Mouse (Mus musculus) ovary, postnatal 10 days (tissue): Measurements from ENCODE around the gene Gabbr2.

ENCODE experiments used
- DNase-seq: peaks from one replicate; pipeline ENCODE4 v3.0.0; 2022; ENCODE audit warnings: low spot score

Gabbr2 gene

DNA sequence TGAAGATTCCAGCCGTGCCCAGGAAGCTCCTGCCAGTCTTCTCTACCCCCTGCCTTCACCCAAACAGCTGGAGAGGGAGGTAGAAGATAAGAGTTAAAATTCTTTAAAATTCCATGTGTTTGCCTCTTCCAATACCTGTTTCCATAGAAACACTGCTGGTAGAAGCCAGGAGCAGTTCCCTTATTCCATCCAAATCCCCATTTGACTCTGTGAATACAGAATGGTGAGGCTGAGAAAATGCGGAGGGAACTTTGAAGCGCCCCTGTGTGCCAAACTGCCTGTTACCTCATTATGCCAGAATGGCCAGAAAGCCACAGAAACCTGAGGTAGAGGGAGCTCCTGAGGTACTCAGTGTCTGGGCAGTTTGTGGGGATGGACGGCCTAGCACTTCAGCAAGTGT, 281.1 kb downstream of the Gabbr2 start:
- no peak for DNase-seq

GRCm38 (mm10) chr4:46710018-46710417, 281.7 kb downstream of the Gabbr2 start:
- DNase-seq: no peak

- DNase-seq: no peak
Observed at GRCm38 (mm10) chr4:46709492-46709891, 282.2 kb downstream of the Gabbr2 start.

DNA sequence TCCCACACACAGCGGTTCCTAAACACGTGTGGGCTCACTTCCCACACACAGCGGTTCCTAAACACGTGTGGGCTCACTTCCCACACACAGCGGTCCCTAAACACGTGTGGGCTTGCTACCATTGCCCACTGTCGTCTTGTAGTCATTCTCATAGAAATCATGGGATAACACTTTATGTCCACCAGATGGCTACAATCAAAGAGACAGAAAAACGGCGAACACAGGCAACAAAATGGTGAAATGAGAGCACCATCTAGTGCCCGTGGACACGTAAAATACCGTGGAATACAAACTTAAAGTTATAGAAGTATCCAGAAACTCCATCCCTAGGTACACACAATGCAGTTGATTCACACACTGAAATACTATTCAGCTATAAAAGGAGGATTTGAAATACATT, 285.9 kb downstream of the Gabbr2 start:
- DNase-seq: no peak

DNA sequence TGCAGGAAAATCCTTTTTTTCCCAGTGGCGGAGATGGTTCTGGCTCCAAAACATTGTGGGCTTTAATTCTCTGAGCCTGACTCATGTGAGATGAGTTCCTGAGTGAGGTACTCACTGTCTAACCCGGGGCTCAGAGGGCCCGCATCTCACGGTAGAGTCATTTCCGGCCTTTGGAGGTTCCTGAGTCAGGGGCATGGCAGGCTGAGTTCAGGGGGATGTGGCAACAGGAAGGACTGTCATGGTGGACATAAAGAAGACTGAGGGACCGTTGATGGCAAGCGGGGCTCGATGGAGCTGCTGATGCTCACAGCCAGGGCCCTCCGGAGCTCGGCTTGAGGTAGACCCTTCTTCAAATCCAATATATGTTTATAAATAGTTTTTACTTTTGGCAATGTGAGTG, 288.5 kb downstream of the Gabbr2 start:
- DNase-seq: no peak

DNA sequence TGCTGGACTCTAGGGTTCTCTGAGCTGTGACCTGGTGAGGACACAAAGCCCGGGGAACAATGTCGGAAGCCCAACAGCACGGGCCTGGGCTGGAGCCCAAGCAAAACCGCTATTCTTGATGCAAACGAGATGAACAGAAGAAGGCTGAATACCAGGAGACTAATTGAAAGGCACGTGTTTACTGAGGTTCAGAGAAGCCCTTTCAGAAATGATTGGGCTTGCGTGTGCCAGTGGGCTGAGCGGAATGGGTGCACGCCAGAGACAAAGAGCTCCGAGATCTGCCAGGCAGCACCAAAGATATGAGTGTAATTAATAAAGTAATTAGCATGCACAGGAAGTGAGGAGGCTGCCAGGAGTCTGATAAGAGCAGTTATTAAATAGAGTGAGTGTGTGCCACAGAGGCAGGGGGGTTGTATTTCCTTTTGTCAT, 291.4 kb downstream of the Gabbr2 start:
- DNase-seq: no peak

DNA sequence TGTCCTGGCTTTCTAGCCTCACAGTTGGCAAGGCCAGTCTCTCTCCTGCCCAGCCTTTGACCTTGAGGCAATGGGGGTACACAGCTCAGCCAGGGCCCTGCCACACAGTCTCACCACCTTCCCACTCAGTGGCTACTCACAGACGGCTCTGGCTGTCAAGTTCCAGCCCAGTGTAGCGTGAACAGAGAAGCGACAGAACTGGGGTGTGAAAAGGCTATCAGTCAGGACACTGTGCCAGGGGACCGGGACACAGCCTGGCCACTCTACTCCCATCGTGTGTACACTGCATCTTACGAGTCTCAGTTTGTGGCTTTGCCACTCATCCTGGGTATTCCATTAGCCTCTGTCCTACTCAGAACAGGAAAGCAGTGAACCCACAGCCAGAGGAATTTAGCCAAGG, 295.2 kb downstream of the Gabbr2 start:
- no peak for DNase-seq

GRCm38 (mm10) chr4:46690565-46690964, 301.1 kb downstream of the Gabbr2 start:
- no peak for DNase-seq

DNA sequence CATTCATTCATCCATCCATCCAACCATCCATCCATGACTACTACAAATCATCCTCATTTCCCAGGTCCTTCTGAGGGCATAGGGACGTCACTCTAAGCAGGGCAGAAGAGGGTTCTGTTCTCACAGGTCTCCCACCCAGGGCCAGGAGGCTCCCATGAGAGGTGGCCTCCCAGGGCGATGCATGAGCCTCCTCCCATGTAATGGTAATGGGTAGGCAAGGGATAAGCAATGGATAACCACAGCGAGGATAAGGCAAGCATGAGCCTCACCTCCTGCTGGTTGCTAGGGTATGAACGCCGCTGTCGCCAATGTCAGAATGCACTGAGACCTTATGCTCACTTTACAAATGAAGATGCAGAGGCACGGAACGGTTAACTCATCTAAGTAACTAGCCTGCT, 301.7 kb downstream of the Gabbr2 start:
- DNase-seq: no peak

GRCm38 (mm10) chr4:46689397-46690022, 302.2 kb downstream of the Gabbr2 start:
- peak; percentile 49 for DNase-seq

DNA sequence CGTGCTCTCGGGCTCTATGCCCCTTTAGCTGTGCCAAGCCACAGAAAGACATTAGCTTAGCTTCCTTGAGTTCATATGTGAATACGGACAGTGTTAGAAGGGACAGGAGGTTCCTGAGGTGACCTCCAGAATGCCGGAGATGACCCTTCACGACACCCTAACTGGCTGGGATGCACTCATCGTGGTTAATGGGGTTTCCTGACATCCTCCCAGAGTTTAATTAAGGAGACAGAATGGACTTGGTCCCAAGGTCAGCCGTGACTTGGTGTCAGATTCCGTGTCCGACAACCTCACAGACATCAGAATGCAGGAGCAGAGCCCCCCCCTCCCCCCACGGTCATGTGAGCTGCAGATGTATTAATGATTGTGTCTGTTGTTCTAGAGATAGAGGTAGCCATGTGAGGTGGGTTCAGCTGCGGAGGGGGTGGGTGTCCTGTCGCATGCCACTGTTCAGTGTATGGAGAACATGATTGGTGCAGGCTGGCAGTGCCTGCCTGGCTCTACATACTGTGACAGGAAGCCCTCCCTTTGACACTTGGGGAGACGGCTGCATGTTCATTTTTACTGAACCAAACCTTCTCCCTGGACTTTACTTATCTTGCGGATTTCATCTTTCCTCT, 303.4 kb downstream of the Gabbr2 start:
- no peak for DNase-seq

- no peak for DNase-seq
Observed at GRCm38 (mm10) chr4:46684160-46684559, 307.5 kb downstream of the Gabbr2 start.

DNA sequence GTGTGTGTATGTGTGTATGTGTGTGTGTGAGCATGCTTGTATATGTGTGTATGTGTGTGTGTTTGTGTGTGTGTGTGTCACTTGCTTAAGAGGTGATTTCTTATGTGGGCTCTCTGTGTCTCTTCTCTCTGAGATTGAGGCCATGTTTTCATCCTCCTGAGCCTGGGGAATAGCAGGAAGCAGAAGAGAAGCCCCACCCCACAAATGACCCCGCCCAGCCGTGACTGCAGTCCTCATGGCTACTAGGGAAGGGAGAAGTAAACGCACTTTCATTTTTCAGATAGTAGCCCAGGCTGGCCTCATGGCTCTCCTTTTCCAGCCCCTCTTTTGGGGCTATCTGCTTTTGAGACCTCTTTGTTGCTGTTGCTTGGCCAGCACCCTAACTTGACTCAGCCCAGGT, 315.0 kb downstream of the Gabbr2 start:
- DNase-seq: no peak

GRCm38 (mm10) chr4:46675992-46676391, 315.7 kb downstream of the Gabbr2 start:
- DNase-seq: no peak

DNA sequence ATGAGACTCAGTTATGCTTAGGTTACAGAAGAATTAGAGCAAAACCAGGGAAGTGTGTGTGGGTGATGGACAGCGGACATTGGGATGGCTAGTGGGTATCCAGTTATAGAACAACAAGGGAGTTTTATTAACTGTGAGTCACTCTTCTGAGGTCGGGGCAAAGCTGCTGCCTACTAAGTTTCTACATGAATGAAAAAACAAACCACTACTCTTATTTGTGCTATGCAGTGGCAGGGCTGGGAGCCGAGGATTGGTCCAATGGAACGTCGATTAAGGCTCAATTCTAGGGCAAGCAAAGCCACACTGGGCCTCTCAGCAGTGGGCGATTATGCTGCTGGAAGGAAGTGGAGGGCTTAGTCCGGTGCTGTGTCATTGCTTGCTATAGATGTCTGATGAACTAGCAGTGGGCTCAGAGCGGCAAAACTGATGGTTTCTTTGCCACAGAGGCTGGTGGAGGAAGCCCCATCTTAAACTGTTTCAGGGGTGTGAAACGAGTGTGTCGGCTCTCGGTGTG, 316.3 kb downstream of the Gabbr2 start:
- no peak for DNase-seq

GRCm38 (mm10) chr4:46668620-46669019, 323.1 kb downstream of the Gabbr2 start:
- no peak for DNase-seq

DNA sequence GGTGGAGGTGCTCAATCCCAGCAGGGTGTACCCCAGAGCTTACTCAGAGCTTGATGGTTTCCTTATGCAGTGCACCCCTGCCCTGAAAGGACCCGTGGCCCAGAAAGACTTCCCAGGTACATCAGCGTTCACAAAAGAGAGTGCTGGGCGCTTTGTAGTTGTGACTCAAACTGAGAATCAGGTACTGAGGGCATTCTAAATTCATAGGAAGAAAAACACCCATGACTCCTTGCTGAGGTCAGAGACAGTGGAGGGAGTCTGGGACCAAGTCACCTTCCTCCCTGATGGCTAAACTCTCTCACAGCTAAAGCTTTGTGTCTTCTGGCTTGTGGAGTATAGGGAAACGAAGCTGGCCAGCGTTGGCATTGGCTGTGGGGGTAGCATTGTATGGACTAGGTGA, 325.3 kb downstream of the Gabbr2 start:
- no peak for DNase-seq

GRCm38 (mm10) chr4:46665371-46665774, 326.3 kb downstream of the Gabbr2 start:
- DNase-seq: no peak

GRCm38 (mm10) chr4:46664123-46665009, 327.3 kb downstream of the Gabbr2 start:
- peak; percentile 29 for DNase-seq

DNA sequence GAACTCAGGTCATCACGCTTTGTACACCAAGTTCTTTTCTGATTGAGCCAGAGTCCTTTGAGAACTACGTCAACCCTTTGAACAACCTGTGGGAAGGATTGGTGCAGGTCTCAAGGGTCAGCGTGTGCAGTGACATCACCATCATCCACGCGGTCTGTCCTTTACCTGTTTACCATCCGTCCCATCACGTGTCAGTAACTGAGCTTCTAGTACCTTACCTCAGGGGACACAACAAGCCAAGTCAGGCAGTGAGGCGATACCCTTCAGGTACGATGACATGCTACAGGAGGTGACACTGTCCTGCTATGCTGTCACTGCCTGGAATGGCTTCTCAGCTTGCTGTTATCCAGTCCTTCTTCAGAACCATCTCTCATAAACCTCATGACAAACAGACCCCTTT, 330.2 kb downstream of the Gabbr2 start:
- no peak for DNase-seq

DNA sequence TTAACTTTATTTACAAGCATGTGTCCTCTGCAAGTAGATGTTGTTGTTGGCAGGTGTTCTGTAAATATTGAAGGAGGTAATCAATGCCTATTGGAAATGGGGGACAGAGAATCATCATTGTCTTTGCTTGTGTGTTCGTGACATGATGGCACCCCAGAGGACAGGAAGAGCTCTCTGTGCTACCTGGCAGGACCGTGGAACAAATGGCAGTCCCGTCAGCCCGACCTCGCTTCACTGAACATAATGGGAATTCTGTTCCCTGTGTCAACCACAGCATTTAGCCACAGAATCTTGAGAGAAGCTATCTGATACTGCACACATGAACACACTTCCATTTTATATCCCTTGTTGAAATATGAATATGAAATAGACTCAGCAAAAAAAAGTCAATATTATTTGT, 332.7 kb downstream of the Gabbr2 start:
- no peak for DNase-seq

DNA sequence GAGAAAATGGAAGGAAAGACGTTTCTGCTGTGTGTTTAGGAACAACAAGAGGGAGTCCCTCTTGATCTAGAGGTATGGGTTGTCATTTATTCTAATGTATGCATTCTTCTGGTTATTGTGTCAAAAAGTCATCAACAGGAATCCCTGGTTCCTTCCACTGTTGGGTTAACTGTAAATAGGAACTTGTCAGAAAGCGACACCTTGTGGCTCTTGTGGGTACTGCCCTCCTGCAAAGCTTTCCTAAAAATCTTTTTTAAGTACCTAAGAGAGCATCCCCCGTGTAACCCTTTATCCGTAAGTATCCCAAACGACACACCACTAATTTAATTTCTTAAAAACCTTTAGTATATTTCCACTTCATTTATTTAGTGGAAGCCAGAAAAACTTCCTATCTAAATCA, 334.6 kb downstream of the Gabbr2 start:
- DNase-seq: peak; percentile 32

- DNase-seq: no peak
Observed at GRCm38 (mm10) chr4:46655956-46656355, 335.7 kb downstream of the Gabbr2 start.
